Mouse (Mus musculus) midbrain, embryonic 12.5 days (tissue): ENCODE results near the gene Cd79a. TPM values are rescaled to one million over a fixed set of nuclear protein-coding genes. Genes with fewer than 3 reads are reported as not detected.
A peak's percentile ranks its signal among the peaks of the same experiment; 100 is the strongest.

Experiments used
- ATAC-seq: fragments of 200-750 bp; cut with Nextera tagmentation; 2 replicates; pipeline ENCODE4 v1.8.0; 2017; ENCODE audit warnings: low read depth, moderate TSS enrichment, moderate library complexity; ENCODE audit not compliant: low FRiP score
- H3K27ac ChIP-seq: fragments of 300-500 bp; sonication (generic); replicated peaks from 2 replicates; pipeline ENCODE4 v1.5.1; 2016; ENCODE audit warnings: mild to moderate bottlenecking
- H3K27me3 ChIP-seq: fragments of 300-500 bp; sonication (generic); 2 replicates; pipeline ENCODE4 v1.6.1; 2016; ENCODE audit warnings: mild to moderate bottlenecking
- H3K36me3 ChIP-seq: fragments of 300-500 bp; sonication (generic); 2 replicates; pipeline ENCODE4 v1.6.1; 2016
- H3K4me1 ChIP-seq: fragments of 300-500 bp; sonication (generic); 2 replicates; pipeline ENCODE4 v1.6.1; 2016
- H3K4me2 ChIP-seq: fragments of 300-500 bp; sonication (generic); replicated peaks from 2 replicates; pipeline ENCODE4 v1.6.1; 2016; ENCODE audit warnings: mild to moderate bottlenecking, moderate library complexity
- H3K4me3 ChIP-seq: fragments of 300-500 bp; sonication (generic); 2 replicates; pipeline ENCODE4 v1.5.1; 2016; ENCODE audit warnings: mild to moderate bottlenecking
- H3K9ac ChIP-seq: fragments of 300-500 bp; sonication (generic); replicated peaks from 2 replicates; pipeline ENCODE4 v1.6.1; 2016; ENCODE audit warnings: mild to moderate bottlenecking, moderate library complexity
- H3K9me3 ChIP-seq: fragments of 300-500 bp; sonication (generic); 2 replicates; pipeline ENCODE4 v1.6.1; 2016; ENCODE audit warnings: mild to moderate bottlenecking
- WGBS: fragments of 180-500 bp; shearing (Covaris S2); methylation state at CpG from one replicate; pipeline ENCODE4 v1.1.7; 2016; 5-methylcytosine and 5-hydroxymethylcytosine counted together
- polyA plus RNA-seq: library from polyadenylated mRNA; unstranded; fragments of >200 nt; fragmentation: Nextera tagmentation; extraction: Ambion mirVana; gene quantifications from 2 replicates; pipeline ENCODE4 v1.2.1, GENCODE M21; 2016

The Cd79a gene
- polyA plus RNA-seq, 1 experiment from 2014 or later = 0.36 TPM

GRCm38 (mm10) chr7:24903444-24903825, 6.3 kb downstream of the Cd79a start:
- Histone ChIP-seq H3K4me2 (peak overlapping the region; percentile 91), H3K27me3 (no peaks in the 10 kb centered on the region), H3K4me1 (peaks cover 27% of the 10 kb centered on the region), H3K4me3 (peak overlapping the region; percentile 67), H3K9me3 (no peaks in the 10 kb centered on the region), H3K36me3 (0 out of 2 replicates have a peak, but pooled peaks cover 5% of the 10 kb centered on the region), H3K9ac (no peak overlapping the region; the same call in 1 of the 2 replicates), H3K27ac (no peak overlapping the region)
- WGBS = 40% methylated on average over 10 of the region's 10 CpGs
- no peak for ATAC-seq

GRCm38 (mm10) chr7:24904070-24904483, 6.9 kb downstream of the Cd79a start:
- Histone ChIP-seq H3K9ac (peak overlapping the region; percentile 83), H3K9me3 (no peaks in the 10 kb centered on the region), H3K36me3 (0 out of 2 replicates have a peak, but pooled peaks cover 12% of the 10 kb centered on the region), H3K27me3 (no peaks in the 10 kb centered on the region), H3K4me1 (peaks cover 27% of the 10 kb centered on the region), H3K4me2 (peak overlapping the region; percentile 91), H3K27ac (peak overlapping the region; percentile 68), H3K4me3 (peak overlapping the region; percentile 67)
- 1% methylated on average over 30 of the region's 30 CpGs for WGBS
- peak; percentile 97 for ATAC-seq

- WGBS = 11% methylated on average over 3 of the region's 3 CpGs
- Histone ChIP-seq H3K4me3 (peak overlapping the region; percentile 67), H3K27ac (0 out of 2 replicates have a peak overlapping the region, but pooled peaks have one; percentile 68), H3K4me1 (peaks cover 27% of the 10 kb centered on the region), H3K4me2 (peak overlapping the region; percentile 91), H3K36me3 (0 out of 2 replicates have a peak, but pooled peaks cover 13% of the 10 kb centered on the region), H3K9ac (peak overlapping the region; percentile 83), H3K9me3 (no peaks in the 10 kb centered on the region), H3K27me3 (no peaks in the 10 kb centered on the region)
- ATAC-seq = no peak; the same call in 1 of the 2 replicates
These were observed 7.8 kb downstream of the Cd79a start for GRCm38 (mm10) chr7:24904936-24905335.

GRCm38 (mm10) chr7:24906551-24906950, 9.4 kb downstream of the Cd79a start:
- no peaks in the 10 kb centered on the region for H3K9me3 ChIP-seq
- H3K27ac ChIP-seq = no peak overlapping the region
- H3K4me1 ChIP-seq = peaks cover 27% of the 10 kb centered on the region
- no peak overlapping the region for H3K4me2 ChIP-seq
- peak overlapping the region; percentile 31; the same call in 1 of the 2 replicates for H3K9ac ChIP-seq
- no peak overlapping the region for H3K4me3 ChIP-seq
- H3K36me3 ChIP-seq = 0 out of 2 replicates have a peak, but pooled peaks cover 16% of the 10 kb centered on the region
- 57% methylated on average over 6 of the region's 6 CpGs for WGBS
- ATAC-seq = no peak
- H3K27me3 ChIP-seq = no peaks in the 10 kb centered on the region

- no peak for ATAC-seq
- Histone ChIP-seq H3K9ac (no peak overlapping the region), H3K27ac (no peak overlapping the region), H3K4me1 (peaks cover 27% of the 10 kb centered on the region), H3K9me3 (no peaks in the 10 kb centered on the region), H3K27me3 (no peaks in the 10 kb centered on the region), H3K4me2 (no peak overlapping the region), H3K4me3 (no peak overlapping the region), H3K36me3 (peaks cover 21% of the 10 kb centered on the region; the same call in 1 of the 2 replicates)
- 38% methylated on average over 13 of the region's 13 CpGs for WGBS
These were observed 10.1 kb downstream of the Cd79a start for GRCm38 (mm10) chr7:24907211-24907748.

- 94% methylated on average over 14 of the region's 14 CpGs for WGBS
- Histone ChIP-seq H3K9me3 (no peaks in the 10 kb centered on the region), H3K36me3 (peaks cover 45% of the 10 kb centered on the region), H3K9ac (no peak overlapping the region), H3K27ac (no peak overlapping the region), H3K27me3 (no peaks in the 10 kb centered on the region), H3K4me1 (no peaks in the 10 kb centered on the region), H3K4me2 (no peak overlapping the region), H3K4me3 (no peak overlapping the region)
- ATAC-seq = no peak
These were observed 15.3 kb downstream of the Cd79a start for GRCm38 (mm10) chr7:24912480-24912879.

GRCm38 (mm10) chr7:24918763-24919323, 21.7 kb downstream of the Cd79a start:
- H3K27ac ChIP-seq = no peak overlapping the region
- no peak overlapping the region for H3K4me2 ChIP-seq
- WGBS = 94% methylated on average over 20 of the region's 20 CpGs
- H3K4me3 ChIP-seq = no peak overlapping the region
- H3K27me3 ChIP-seq = no peaks in the 10 kb centered on the region
- ATAC-seq = no peak
- peaks cover 67% of the 10 kb centered on the region for H3K36me3 ChIP-seq
- H3K9ac ChIP-seq = no peak overlapping the region
- H3K9me3 ChIP-seq = no peaks in the 10 kb centered on the region
- H3K4me1 ChIP-seq = no peaks in the 10 kb centered on the region

- peaks cover 75% of the 10 kb centered on the region for H3K36me3 ChIP-seq
- 91% methylated on average over 9 of the region's 9 CpGs for WGBS
- no peak for ATAC-seq
These were observed 22.5 kb downstream of the Cd79a start for GRCm38 (mm10) chr7:24919728-24920127.

GRCm38 (mm10) chr7:24930475-24930874, 33.3 kb downstream of the Cd79a start:
- Histone ChIP-seq H3K4me2 (peak overlapping the region; percentile 58), H3K27ac (no peak overlapping the region), H3K27me3 (peaks cover 81% of the 10 kb centered on the region), H3K36me3 (peaks cover 15% of the 10 kb centered on the region), H3K9ac (no peak overlapping the region), H3K4me3 (no peak overlapping the region), H3K4me1 (peaks cover 21% of the 10 kb centered on the region), H3K9me3 (no peaks in the 10 kb centered on the region)
- WGBS = 45% methylated on average over 6 of the region's 6 CpGs
- no peak for ATAC-seq

More at GRCm38 (mm10) chr7:24919728-24920127, 22.5 kb downstream of the Cd79a start:
- Histone ChIP-seq H3K4me3 (no peak overlapping the region), H3K27me3 (no peaks in the 10 kb centered on the region), H3K27ac (no peak overlapping the region), H3K4me2 (no peak overlapping the region), H3K9ac (no peak overlapping the region; the same call in 1 of the 2 replicates), H3K9me3 (no peaks in the 10 kb centered on the region), H3K4me1 (no peaks in the 10 kb centered on the region)

- Histone ChIP-seq H3K4me3 (peak overlapping the region; percentile 21), H3K4me1 (peaks cover 21% of the 10 kb centered on the region), H3K36me3 (0 out of 2 replicates have a peak, but pooled peaks cover 3% of the 10 kb centered on the region), H3K27ac (no peak overlapping the region), H3K9ac (0 out of 2 replicates have a peak overlapping the region, but pooled peaks have one; percentile 15), H3K27me3 (peaks cover 93% of the 10 kb centered on the region), H3K4me2 (peak overlapping the region; percentile 58; the same call in 1 of the 2 replicates), H3K9me3 (no peaks in the 10 kb centered on the region)
- WGBS = 0% methylated on average over 15 of the region's 15 CpGs
- no peak for ATAC-seq
These were observed 34.5 kb downstream of the Cd79a start for GRCm38 (mm10) chr7:24931651-24932050.

GRCm38 (mm10) chr7:24943641-24944040, 46.5 kb downstream of the Cd79a start:
- WGBS = 2% methylated on average over 6 of the region's 6 CpGs

GRCm38 (mm10) chr7:24944257-24944950, 47.2 kb downstream of the Cd79a start, which contains the start of gene Gm4881:
TSS of gene Gm4881 (minus strand) at chr7:24944494.
- Histone ChIP-seq H3K36me3 (no peaks in the 10 kb centered on the region), H3K27ac (no peak within 1 kb of the TSS), H3K9ac (peak within 1 kb of the TSS; percentile 35), H3K27me3 (peaks cover 100% of the 10 kb centered on the region), H3K4me3 (peak within 1 kb of the TSS; percentile 40), H3K4me2 (peak within 1 kb of the TSS; percentile 53), H3K9me3 (no peaks in the 10 kb centered on the region), H3K4me1 (peaks cover 15% of the 10 kb centered on the region)
- under 1% methylated on average over 53 of the region's 72 CpGs for WGBS
- ATAC-seq = no peak

More at GRCm38 (mm10) chr7:24943641-24944040, 46.5 kb downstream of the Cd79a start:
- Histone ChIP-seq H3K4me2 (peak overlapping the region; percentile 53; the same call in 1 of the 2 replicates), H3K4me3 (peak overlapping the region; percentile 40), H3K9ac (no peak overlapping the region), H3K9me3 (no peaks in the 10 kb centered on the region), H3K36me3 (no peaks in the 10 kb centered on the region), H3K4me1 (peaks cover 12% of the 10 kb centered on the region), H3K27me3 (peaks cover 100% of the 10 kb centered on the region), H3K27ac (no peak overlapping the region)
- ATAC-seq = no peak
